Mouse (Mus musculus): ENCODE measurements around the gene Aak1. TPM values are rescaled to one million over a fixed set of nuclear protein-coding genes. Genes with fewer than 3 reads are reported as not detected.

Aak1 gene
- polyA plus RNA-seq, 1 experiment from 2014 or later = 40.2 TPM

GRCm38 (mm10) chr6:86829768-86830167 lies 19.5 kb upstream of the Aak1 start:
- Histone ChIP-seq H3K4me3 (ENCODE audit: low read length) (no peak overlapping the region), H3K36me3 (ENCODE audit: control insufficient read depth, insufficient read depth, low read length) (no peaks in the 10 kb centered on the region), H3K4me1 (ENCODE audit: control insufficient read depth, insufficient read depth, low read depth, low read length) (no peaks in the 10 kb centered on the region), H3K9ac (ENCODE audit: low read depth, low read length) (no peak overlapping the region), H3K27me3 (replicated peaks; ENCODE audit: control insufficient read depth, insufficient read depth, low read length) (no peaks in the 10 kb centered on the region), H3K4me2 (ENCODE audit: low read length) (no peak overlapping the region), H3K9me3 (ENCODE audit: control insufficient read depth, low read length) (no peaks in the 10 kb centered on the region), H3K27ac (ENCODE audit: low read depth, low read length) (no peak overlapping the region)
- no peak for ATAC-seq
- WGBS = 87% methylated on average over 6 of the region's 6 CpGs

GRCm38 (mm10) chr6:86830738-86831500 lies 18.4 kb upstream of the Aak1 start:
- Histone ChIP-seq H3K4me3 (ENCODE audit: low read length) (no peak overlapping the region), H3K4me2 (ENCODE audit: low read length) (no peak overlapping the region), H3K9ac (ENCODE audit: low read depth, low read length) (no peak overlapping the region), H3K9me3 (ENCODE audit: control insufficient read depth, low read length) (no peaks in the 10 kb centered on the region), H3K36me3 (ENCODE audit: control insufficient read depth, insufficient read depth, low read length) (no peaks in the 10 kb centered on the region), H3K27me3 (replicated peaks; ENCODE audit: control insufficient read depth, insufficient read depth, low read length) (no peaks in the 10 kb centered on the region), H3K4me1 (ENCODE audit: control insufficient read depth, insufficient read depth, low read depth, low read length) (no peaks in the 10 kb centered on the region), H3K27ac (ENCODE audit: low read depth, low read length) (no peak overlapping the region)
- WGBS = 77% methylated on average over 10 of the region's 10 CpGs
- no peak for ATAC-seq

- Histone ChIP-seq H3K36me3 (ENCODE audit: control insufficient read depth, insufficient read depth, low read length) (no peaks in the 10 kb centered on the region), H3K9me3 (ENCODE audit: control insufficient read depth, low read length) (no peaks in the 10 kb centered on the region), H3K27ac (ENCODE audit: low read depth, low read length) (no peak overlapping the region), H3K4me2 (ENCODE audit: low read length) (no peak overlapping the region), H3K9ac (ENCODE audit: low read depth, low read length) (no peak overlapping the region), H3K4me3 (ENCODE audit: low read length) (no peak overlapping the region), H3K4me1 (ENCODE audit: control insufficient read depth, insufficient read depth, low read depth, low read length) (no peaks in the 10 kb centered on the region), H3K27me3 (replicated peaks; ENCODE audit: control insufficient read depth, insufficient read depth, low read length) (no peaks in the 10 kb centered on the region)
- no peak for ATAC-seq
- WGBS = 83% methylated on average over 13 of the region's 13 CpGs
Measured at GRCm38 (mm10) chr6:86832802-86833502, 16.4 kb upstream of the Aak1 start.

GRCm38 (mm10) chr6:86839089-86839488 lies 10.2 kb upstream of the Aak1 start:
- H3K4me1 ChIP-seq (ENCODE audit: control insufficient read depth, insufficient read depth, low read depth, low read length) = no peaks in the 10 kb centered on the region
- no peak overlapping the region for H3K4me3 ChIP-seq (ENCODE audit: low read length)
- H3K27me3 ChIP-seq (replicated peaks; ENCODE audit: control insufficient read depth, insufficient read depth, low read length) = no peaks in the 10 kb centered on the region
- H3K9me3 ChIP-seq (ENCODE audit: control insufficient read depth, low read length) = no peaks in the 10 kb centered on the region
- no peak overlapping the region for H3K4me2 ChIP-seq (ENCODE audit: low read length)
- no peak overlapping the region for H3K9ac ChIP-seq (ENCODE audit: low read depth, low read length)
- no peak overlapping the region for H3K27ac ChIP-seq (ENCODE audit: low read depth, low read length)
- WGBS = 82% methylated on average over 2 of the region's 2 CpGs
- H3K36me3 ChIP-seq (ENCODE audit: control insufficient read depth, insufficient read depth, low read length) = no peaks in the 10 kb centered on the region
- no peak for ATAC-seq

GRCm38 (mm10) chr6:86841949-86842348 lies 7.4 kb upstream of the Aak1 start:
- no peaks in the 10 kb centered on the region for H3K9me3 ChIP-seq (ENCODE audit: control insufficient read depth, low read length)
- H3K4me2 ChIP-seq (ENCODE audit: low read length) = no peak overlapping the region
- no peaks in the 10 kb centered on the region for H3K4me1 ChIP-seq (ENCODE audit: control insufficient read depth, insufficient read depth, low read depth, low read length)
- ATAC-seq = no peak
- H3K27me3 ChIP-seq (replicated peaks; ENCODE audit: control insufficient read depth, insufficient read depth, low read length) = no peaks in the 10 kb centered on the region
- no peak overlapping the region for H3K4me3 ChIP-seq (ENCODE audit: low read length)
- H3K36me3 ChIP-seq (ENCODE audit: control insufficient read depth, insufficient read depth, low read length) = no peaks in the 10 kb centered on the region
- 68% methylated on average over 3 of the region's 3 CpGs for WGBS
- no peak overlapping the region for H3K27ac ChIP-seq (ENCODE audit: low read depth, low read length)
- H3K9ac ChIP-seq (ENCODE audit: low read depth, low read length) = no peak overlapping the region

GRCm38 (mm10) chr6:86843636-86844035 lies 5.7 kb upstream of the Aak1 start:
- Histone ChIP-seq H3K4me2 (ENCODE audit: low read length) (no peak overlapping the region), H3K36me3 (ENCODE audit: control insufficient read depth, insufficient read depth, low read length) (no peaks in the 10 kb centered on the region), H3K9me3 (ENCODE audit: control insufficient read depth, low read length) (no peaks in the 10 kb centered on the region), H3K4me3 (ENCODE audit: low read length) (no peak overlapping the region), H3K9ac (ENCODE audit: low read depth, low read length) (no peak overlapping the region), H3K27me3 (replicated peaks; ENCODE audit: control insufficient read depth, insufficient read depth, low read length) (no peaks in the 10 kb centered on the region), H3K4me1 (ENCODE audit: control insufficient read depth, insufficient read depth, low read depth, low read length) (peaks cover 6% of the 10 kb centered on the region), H3K27ac (ENCODE audit: low read depth, low read length) (no peak overlapping the region)
- WGBS = 81% methylated on average over 3 of the region's 3 CpGs
- no peak for ATAC-seq

- 87% methylated on average over 4 of the region's 4 CpGs for WGBS
- ATAC-seq = no peak
- H3K4me1 ChIP-seq (ENCODE audit: control insufficient read depth, insufficient read depth, low read depth, low read length) = peaks cover 15% of the 10 kb centered on the region
Measured at GRCm38 (mm10) chr6:86846467-86846866, 2.9 kb upstream of the Aak1 start.

GRCm38 (mm10) chr6:86847816-86848215 lies 1.5 kb upstream of the Aak1 start:
- no peaks in the 10 kb centered on the region for H3K27me3 ChIP-seq (replicated peaks; ENCODE audit: control insufficient read depth, insufficient read depth, low read length)
- peaks cover 27% of the 10 kb centered on the region for H3K4me1 ChIP-seq (ENCODE audit: control insufficient read depth, insufficient read depth, low read depth, low read length)
- H3K4me3 ChIP-seq (ENCODE audit: low read length) = peak overlapping the region; percentile 83
- H3K27ac ChIP-seq (ENCODE audit: low read depth, low read length) = no peak overlapping the region
- ATAC-seq = no peak
- no peak overlapping the region for H3K9ac ChIP-seq (ENCODE audit: low read depth, low read length)
- peak overlapping the region; percentile 88 for H3K4me2 ChIP-seq (ENCODE audit: low read length)
- H3K36me3 ChIP-seq (ENCODE audit: control insufficient read depth, insufficient read depth, low read length) = no peaks in the 10 kb centered on the region
- 94% methylated on average over 8 of the region's 8 CpGs for WGBS
- no peaks in the 10 kb centered on the region for H3K9me3 ChIP-seq (ENCODE audit: control insufficient read depth, low read length)

More at GRCm38 (mm10) chr6:86846467-86846866, 2.9 kb upstream of the Aak1 start:
- H3K9me3 ChIP-seq (ENCODE audit: control insufficient read depth, low read length) = no peaks in the 10 kb centered on the region
- no peak overlapping the region for H3K27ac ChIP-seq (ENCODE audit: low read depth, low read length)
- H3K4me2 ChIP-seq (ENCODE audit: low read length) = no peak overlapping the region
- H3K4me3 ChIP-seq (ENCODE audit: low read length) = no peak overlapping the region
- no peak overlapping the region for H3K9ac ChIP-seq (ENCODE audit: low read depth, low read length)
- no peaks in the 10 kb centered on the region for H3K36me3 ChIP-seq (ENCODE audit: control insufficient read depth, insufficient read depth, low read length)
- no peaks in the 10 kb centered on the region for H3K27me3 ChIP-seq (replicated peaks; ENCODE audit: control insufficient read depth, insufficient read depth, low read length)

GRCm38 (mm10) chr6:86848580-86848914 lies 770 bp upstream of the Aak1 start:
- peak overlapping the region; percentile 88 for H3K4me2 ChIP-seq (ENCODE audit: low read length)
- no peaks in the 10 kb centered on the region for H3K36me3 ChIP-seq (ENCODE audit: control insufficient read depth, insufficient read depth, low read length)
- no peaks in the 10 kb centered on the region for H3K9me3 ChIP-seq (ENCODE audit: control insufficient read depth, low read length)
- H3K27ac ChIP-seq (ENCODE audit: low read depth, low read length) = peak overlapping the region; percentile 93
- H3K4me3 ChIP-seq (ENCODE audit: low read length) = peak overlapping the region; percentile 83
- H3K4me1 ChIP-seq (ENCODE audit: control insufficient read depth, insufficient read depth, low read depth, low read length) = peaks cover 32% of the 10 kb centered on the region
- WGBS = 2% methylated on average over 12 of the region's 12 CpGs
- ATAC-seq = peak; percentile 48
- H3K9ac ChIP-seq (ENCODE audit: low read depth, low read length) = peak overlapping the region; percentile 93
- no peaks in the 10 kb centered on the region for H3K27me3 ChIP-seq (replicated peaks; ENCODE audit: control insufficient read depth, insufficient read depth, low read length)

All from hindbrain, embryonic 16.5 days (tissue).